Mouse (Mus musculus): Measurements from ENCODE around the gene Cask.

DNA sequence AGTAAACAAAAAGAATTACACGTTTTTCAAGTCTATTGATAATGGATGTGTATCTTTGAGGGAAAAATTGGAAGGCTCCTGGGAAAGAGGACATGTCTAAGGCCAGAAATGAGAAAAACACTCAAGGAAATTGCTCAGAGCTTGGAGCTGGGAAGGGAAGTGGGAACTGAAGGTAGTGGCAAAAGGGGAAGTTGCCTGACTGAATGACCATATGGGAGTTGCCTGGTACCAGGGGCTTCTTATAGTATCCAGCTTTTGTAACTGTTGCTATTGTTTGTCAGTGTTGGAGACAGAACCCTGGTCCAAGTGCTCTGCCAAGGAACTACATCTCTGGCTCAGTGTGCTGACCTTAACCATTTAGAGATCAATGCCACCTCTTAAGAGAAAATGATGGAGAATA lies 234.4 kb downstream of the Cask start:
- TF ChIP-seq CTCF (IDR thresholded peaks at IDR 0.05; ENCODE audit: extremely low read depth, insufficient read depth, insufficient read length, insufficient replicate concordance) (no peak), POLR2A (IDR thresholded peaks at IDR 0.05; ENCODE audit: low read depth, low read length) (no peak)

All from spleen, adult 2 months (tissue).